Mouse (Mus musculus): ENCODE results near the gene Tm4sf19. TPM values are rescaled to one million over a fixed set of nuclear protein-coding genes. Genes with fewer than 3 reads are reported as not detected.

Tm4sf19 gene
- polyA plus RNA-seq, 1 experiment from 2014 or later: not detected

- DNase-seq (ENCODE audit: low spot score) (no peak), ATAC-seq (replicated peaks; ENCODE audit: low FRiP score, low read depth) (no peak)
- Histone ChIP-seq H3K27ac (no peak overlapping the region), H3K36me3 (ENCODE audit: insufficient read depth, low read length) (peaks cover 28% of the 10 kb centered on the region), H3K4me3 (replicated peaks; ENCODE audit: low read depth, low read length) (no peak overlapping the region), H3K9me3 (replicated peaks; ENCODE audit: low read length) (no peaks in the 10 kb centered on the region), H3K9ac (ENCODE audit: low read depth, low read length) (no peak overlapping the region), H3K27me3 (ENCODE audit: insufficient read depth, low read length) (no peaks in the 10 kb centered on the region), H3K4me1 (replicated peaks; ENCODE audit: insufficient read depth, low read length) (no peaks in the 10 kb centered on the region), H3K4me2 (ENCODE audit: low read length) (no peak overlapping the region)
- TF ChIP-seq CTCF (IDR thresholded peaks at IDR 0.05; ENCODE audit: low read depth): no peak
- WGBS: 78% methylated on average over 3 of the region's 3 CpGs
These were observed 13.5 kb upstream of the Tm4sf19 start for GRCm38 (mm10) chr16:32386826-32387225.

DNA sequence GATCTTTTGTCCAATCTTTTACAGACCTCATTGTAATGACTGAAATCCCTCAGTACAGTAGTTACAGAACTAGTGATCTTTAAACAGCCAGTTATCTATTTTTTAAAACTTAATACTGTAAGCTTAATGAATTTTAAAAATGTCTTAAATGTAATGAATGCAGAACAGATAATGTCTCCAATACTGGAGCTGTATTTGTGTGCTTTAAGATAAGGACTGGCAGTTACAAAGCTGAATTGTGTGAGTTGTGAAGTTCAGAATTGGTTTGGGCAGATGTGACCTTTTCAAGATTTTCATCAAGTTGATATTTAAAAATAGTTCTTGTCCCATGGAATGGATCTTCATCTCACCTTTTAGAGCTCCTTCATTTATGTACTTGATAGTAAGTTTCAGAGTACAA is 11.3 kb upstream of the Tm4sf19 start:
- Histone ChIP-seq H3K4me3 (replicated peaks; ENCODE audit: low read depth, low read length) (no peak overlapping the region), H3K36me3 (ENCODE audit: insufficient read depth, low read length) (peaks cover 22% of the 10 kb centered on the region; the same call in 1 of the 2 replicates)
- no peak for ATAC-seq (replicated peaks; ENCODE audit: low FRiP score, low read depth)

GRCm38 (mm10) chr16:32389841-32390240 is 10.5 kb upstream of the Tm4sf19 start:
- Histone ChIP-seq H3K36me3 (ENCODE audit: insufficient read depth, low read length) (peaks cover 19% of the 10 kb centered on the region; the same call in 1 of the 2 replicates), H3K9me3 (replicated peaks; ENCODE audit: low read length) (no peaks in the 10 kb centered on the region), H3K4me1 (replicated peaks; ENCODE audit: insufficient read depth, low read length) (no peaks in the 10 kb centered on the region), H3K4me2 (ENCODE audit: low read length) (no peak overlapping the region), H3K9ac (ENCODE audit: low read depth, low read length) (no peak overlapping the region), H3K27ac (no peak overlapping the region), H3K27me3 (ENCODE audit: insufficient read depth, low read length) (no peaks in the 10 kb centered on the region), H3K4me3 (replicated peaks; ENCODE audit: low read depth, low read length) (no peak overlapping the region)
- DNase-seq (ENCODE audit: low spot score) (no peak), ATAC-seq (replicated peaks; ENCODE audit: low FRiP score, low read depth) (no peak)
- 89% methylated on average over 3 of the region's 3 CpGs for WGBS
- TF ChIP-seq CTCF (IDR thresholded peaks at IDR 0.05; ENCODE audit: low read depth): no peak

More for the DNA sequence above, 11.3 kb upstream of the Tm4sf19 start:
- no peaks in the 10 kb centered on the region for H3K27me3 ChIP-seq (ENCODE audit: insufficient read depth, low read length)
- H3K27ac ChIP-seq: no peak overlapping the region
- no peaks in the 10 kb centered on the region for H3K9me3 ChIP-seq (replicated peaks; ENCODE audit: low read length)
- no peaks in the 10 kb centered on the region for H3K4me1 ChIP-seq (replicated peaks; ENCODE audit: insufficient read depth, low read length)
- no peak overlapping the region for H3K9ac ChIP-seq (ENCODE audit: low read depth, low read length)
- no peak for TF ChIP-seq CTCF (IDR thresholded peaks at IDR 0.05; ENCODE audit: low read depth)
- no peak for DNase-seq (ENCODE audit: low spot score)
- no peak overlapping the region for H3K4me2 ChIP-seq (ENCODE audit: low read length)

- no peak overlapping the region for H3K9ac ChIP-seq (ENCODE audit: low read depth, low read length)
- DNase-seq (ENCODE audit: low spot score): no peak
- no peaks in the 10 kb centered on the region for H3K27me3 ChIP-seq (ENCODE audit: insufficient read depth, low read length)
- H3K36me3 ChIP-seq (ENCODE audit: insufficient read depth, low read length): 0 out of 2 replicates have a peak, but pooled peaks cover 16% of the 10 kb centered on the region
- no peak for TF ChIP-seq CTCF (IDR thresholded peaks at IDR 0.05; ENCODE audit: low read depth)
- no peaks in the 10 kb centered on the region for H3K9me3 ChIP-seq (replicated peaks; ENCODE audit: low read length)
- H3K4me3 ChIP-seq (replicated peaks; ENCODE audit: low read depth, low read length): no peak overlapping the region
- no peaks in the 10 kb centered on the region for H3K4me1 ChIP-seq (replicated peaks; ENCODE audit: insufficient read depth, low read length)
- H3K4me2 ChIP-seq (ENCODE audit: low read length): no peak overlapping the region
- ATAC-seq (replicated peaks; ENCODE audit: low FRiP score, low read depth): no peak
- 91% methylated on average over 3 of the region's 3 CpGs for WGBS
- H3K27ac ChIP-seq: no peak overlapping the region
These were observed 9.4 kb upstream of the Tm4sf19 start for GRCm38 (mm10) chr16:32390882-32391281.

GRCm38 (mm10) chr16:32395679-32396540 is 4.4 kb upstream of the Tm4sf19 start:
- TF ChIP-seq CTCF (IDR thresholded peaks at IDR 0.05; ENCODE audit: low read depth): no peak
- Histone ChIP-seq H3K9ac (ENCODE audit: low read depth, low read length) (no peak overlapping the region), H3K36me3 (ENCODE audit: insufficient read depth, low read length) (0 out of 2 replicates have a peak, but pooled peaks cover 5% of the 10 kb centered on the region), H3K27ac (no peak overlapping the region; the same call in 1 of the 2 replicates), H3K4me2 (ENCODE audit: low read length) (no peak overlapping the region), H3K9me3 (replicated peaks; ENCODE audit: low read length) (no peaks in the 10 kb centered on the region), H3K4me1 (replicated peaks; ENCODE audit: insufficient read depth, low read length) (no peaks in the 10 kb centered on the region), H3K4me3 (replicated peaks; ENCODE audit: low read depth, low read length) (no peak overlapping the region), H3K27me3 (ENCODE audit: insufficient read depth, low read length) (no peaks in the 10 kb centered on the region)
- DNase-seq (ENCODE audit: low spot score) (peak; percentile 22), ATAC-seq (replicated peaks; ENCODE audit: low FRiP score, low read depth) (no peak)
- 47% methylated on average over 6 of the region's 6 CpGs for WGBS

GRCm38 (mm10) chr16:32396541-32396835 is 3.8 kb upstream of the Tm4sf19 start:
- no peak overlapping the region; the same call in 1 of the 2 replicates for H3K27ac ChIP-seq
- no peak overlapping the region for H3K9ac ChIP-seq (ENCODE audit: low read depth, low read length)
- no peaks in the 10 kb centered on the region for H3K27me3 ChIP-seq (ENCODE audit: insufficient read depth, low read length)
- H3K36me3 ChIP-seq (ENCODE audit: insufficient read depth, low read length): 0 out of 2 replicates have a peak, but pooled peaks cover 5% of the 10 kb centered on the region
- WGBS: 55% methylated on average over 3 of the region's 3 CpGs
- H3K4me1 ChIP-seq (replicated peaks; ENCODE audit: insufficient read depth, low read length): no peaks in the 10 kb centered on the region
- ATAC-seq (replicated peaks; ENCODE audit: low FRiP score, low read depth) (no peak), DNase-seq (ENCODE audit: low spot score) (no peak)
- no peaks in the 10 kb centered on the region for H3K9me3 ChIP-seq (replicated peaks; ENCODE audit: low read length)
- no peak for TF ChIP-seq CTCF (IDR thresholded peaks at IDR 0.05; ENCODE audit: low read depth)
- H3K4me3 ChIP-seq (replicated peaks; ENCODE audit: low read depth, low read length): no peak overlapping the region
- H3K4me2 ChIP-seq (ENCODE audit: low read length): no peak overlapping the region

Measured in kidney, postnatal 0 days (tissue).